Mouse (Mus musculus) forebrain, embryonic 15.5 days (tissue): ENCODE measurements at regions not wholly inside any gene's neighbourhood (a gene's known extent, or its start where the extent isn't known, plus 50 kb on each side); places are given as distances from the start of the nearest gene placed in this dataset.

ENCODE experiments used
- ATAC-seq: fragments of 200-750 bp; cut with Nextera tagmentation; replicated peaks from 2 replicates; pipeline ENCODE4 v1.8.0; 2017; ENCODE audit warnings: mild to moderate bottlenecking, moderate TSS enrichment, moderate library complexity
- H3K27ac ChIP-seq: fragments of 300-500 bp; sonication (generic); replicated peaks from 2 replicates; pipeline ENCODE4 v1.5.1; 2015; ENCODE audit warnings: mild to moderate bottlenecking, inconsistent platforms
- H3K27me3 ChIP-seq: fragments of 300-500 bp; sonication (generic); 2 replicates; pipeline ENCODE4 v1.6.1; 2015; ENCODE audit warnings: inconsistent platforms
- H3K36me3 ChIP-seq: fragments of 300-500 bp; sonication (generic); 2 replicates; pipeline ENCODE4 v1.6.1; 2015; ENCODE audit warnings: mild to moderate bottlenecking, inconsistent platforms
- H3K4me1 ChIP-seq: fragments of 300-500 bp; sonication (generic); 2 replicates; pipeline ENCODE4 v1.6.1; 2015; ENCODE audit warnings: inconsistent platforms
- H3K4me2 ChIP-seq: fragments of 300-500 bp; sonication (generic); replicated peaks from 2 replicates; pipeline ENCODE4 v1.6.1; 2015; ENCODE audit warnings: mild to moderate bottlenecking, inconsistent platforms
- H3K4me3 ChIP-seq: fragments of 300-500 bp; sonication (generic); 2 replicates; pipeline ENCODE4 v1.5.1; 2015; ENCODE audit warnings: mild to moderate bottlenecking, inconsistent platforms
- H3K9ac ChIP-seq: fragments of 300-500 bp; sonication (generic); replicated peaks from 2 replicates; pipeline ENCODE4 v1.6.1; 2015; ENCODE audit warnings: mild to moderate bottlenecking, inconsistent platforms
- H3K9me3 ChIP-seq: fragments of 300-500 bp; sonication (generic); 2 replicates; pipeline ENCODE4 v1.6.1; 2016; ENCODE audit warnings: inconsistent platforms
- WGBS: fragments of 180-500 bp; shearing (Covaris S2); methylation state at CpG from one replicate; pipeline ENCODE4 v1.1.7; 2015; ENCODE audit warnings: mixed read lengths; 5-methylcytosine and 5-hydroxymethylcytosine counted together

DNA sequence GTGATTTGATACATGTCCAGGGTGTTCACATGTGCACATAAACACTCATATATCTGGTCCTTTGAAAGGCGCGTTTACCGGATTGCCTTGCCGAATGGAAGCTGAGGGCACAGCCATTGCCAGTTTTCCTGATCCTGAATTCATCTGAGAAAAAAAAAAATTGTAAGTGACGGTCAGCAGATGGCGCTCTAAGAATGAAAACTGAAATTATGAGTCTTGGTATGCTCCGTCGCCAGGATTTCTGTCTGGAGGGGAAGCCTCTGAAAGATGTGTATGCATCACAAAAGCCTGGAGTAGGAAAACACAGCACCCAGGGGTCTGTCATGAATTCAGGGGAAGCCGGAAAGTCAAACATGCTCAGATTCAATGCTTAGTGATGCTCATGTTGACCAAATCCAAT, 276.9 kb downstream of the Diras2 start:
- ATAC-seq = peak; percentile 43; the same call in 1 of the 2 replicates
- no peak overlapping the region for H3K9ac ChIP-seq
- no peaks in the 10 kb centered on the region for H3K9me3 ChIP-seq
- H3K4me2 ChIP-seq = no peak overlapping the region
- H3K4me3 ChIP-seq = no peak overlapping the region
- H3K27ac ChIP-seq = no peak overlapping the region
- WGBS = 9% methylated on average over 9 of the region's 9 CpGs
- no peaks in the 10 kb centered on the region for H3K36me3 ChIP-seq
- no peaks in the 10 kb centered on the region for H3K27me3 ChIP-seq
- no peaks in the 10 kb centered on the region for H3K4me1 ChIP-seq

DNA sequence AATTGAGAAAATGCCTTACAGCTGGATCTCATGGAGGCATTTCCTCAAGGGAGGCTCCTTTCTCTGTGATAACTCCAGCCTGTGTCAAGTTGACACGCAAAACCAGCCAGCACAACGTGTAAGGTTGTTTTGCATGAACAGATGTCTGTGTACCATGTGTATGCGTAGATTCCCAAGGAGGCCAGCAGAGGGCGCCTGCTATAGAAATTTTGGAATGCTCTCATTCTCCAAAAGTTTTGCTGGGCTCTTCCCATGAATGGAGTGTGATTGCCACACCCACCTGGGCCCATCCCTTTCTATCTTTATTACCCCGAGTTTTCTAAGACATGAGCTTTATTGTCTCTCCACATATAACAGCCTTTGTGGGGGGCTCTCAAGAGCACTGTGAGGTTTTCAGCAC, 275.4 kb downstream of the Diras2 start:
- ATAC-seq = no peak
- Histone ChIP-seq H3K36me3 (no peaks in the 10 kb centered on the region), H3K4me1 (no peaks in the 10 kb centered on the region), H3K9ac (no peak overlapping the region), H3K27ac (no peak overlapping the region), H3K27me3 (no peaks in the 10 kb centered on the region), H3K4me2 (no peak overlapping the region), H3K9me3 (no peaks in the 10 kb centered on the region), H3K4me3 (no peak overlapping the region)
- WGBS = 70% methylated on average over 5 of the region's 5 CpGs

DNA sequence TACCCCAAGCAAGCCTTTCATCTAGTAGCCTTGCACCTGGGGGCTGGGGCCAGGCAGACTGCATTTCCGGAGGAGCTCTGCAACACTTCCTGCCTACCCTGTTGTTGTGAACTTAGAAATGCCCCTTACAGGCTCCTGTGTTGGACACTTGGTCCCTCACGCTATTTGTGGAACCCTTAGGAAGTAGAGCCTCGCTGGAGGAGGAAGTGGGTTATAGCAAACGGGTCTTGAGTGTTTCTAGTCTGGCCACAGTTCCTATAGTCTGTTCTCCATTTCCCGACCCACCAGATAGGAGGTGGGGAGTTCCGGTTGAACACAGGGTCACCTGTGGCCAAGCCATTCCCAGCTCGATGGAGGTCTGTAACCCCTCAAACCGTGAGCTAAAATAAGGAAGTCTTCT, 272.7 kb downstream of the Diras2 start:
- Histone ChIP-seq H3K4me2 (no peak overlapping the region), H3K9me3 (no peaks in the 10 kb centered on the region), H3K27me3 (no peaks in the 10 kb centered on the region), H3K4me1 (no peaks in the 10 kb centered on the region), H3K36me3 (no peaks in the 10 kb centered on the region), H3K27ac (no peak overlapping the region), H3K4me3 (no peak overlapping the region), H3K9ac (no peak overlapping the region)
- 90% methylated on average over 8 of the region's 8 CpGs for WGBS
- no peak for ATAC-seq

DNA sequence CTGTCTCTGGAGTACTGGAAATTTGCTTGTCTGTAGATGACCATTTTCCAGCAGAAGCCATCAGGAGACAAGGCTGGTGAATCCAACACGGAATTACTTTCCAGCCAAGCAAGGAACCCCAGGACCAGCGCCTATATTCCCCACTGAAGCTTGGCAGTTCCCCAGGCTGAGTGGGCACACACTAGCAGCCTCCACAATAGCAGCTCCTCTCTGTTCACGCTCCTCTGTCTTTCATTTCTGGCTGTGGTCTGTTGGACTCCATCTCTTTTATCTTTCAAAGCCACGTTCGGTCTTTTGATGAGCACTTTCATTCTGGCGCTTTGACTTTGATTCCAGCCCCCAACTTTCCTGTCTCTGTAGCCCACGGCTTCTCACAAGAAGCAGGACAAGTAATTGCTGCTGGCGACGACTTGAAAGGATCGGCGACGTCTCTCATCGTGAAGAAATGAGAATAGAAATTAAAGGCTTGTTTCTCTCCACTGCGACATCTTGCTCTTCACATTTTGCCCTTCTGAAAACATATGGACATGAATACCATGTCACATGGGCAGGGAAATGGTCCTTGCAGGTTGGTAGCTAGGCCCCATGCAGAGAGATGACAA, 268.0 kb downstream of the Diras2 start:
- Histone ChIP-seq H3K36me3 (no peaks in the 10 kb centered on the region), H3K4me3 (no peak overlapping the region), H3K27me3 (no peaks in the 10 kb centered on the region), H3K9me3 (no peaks in the 10 kb centered on the region), H3K9ac (no peak overlapping the region), H3K27ac (no peak overlapping the region), H3K4me2 (no peak overlapping the region), H3K4me1 (no peaks in the 10 kb centered on the region)
- WGBS = 70% methylated on average over 14 of the region's 14 CpGs
- no peak for ATAC-seq

DNA sequence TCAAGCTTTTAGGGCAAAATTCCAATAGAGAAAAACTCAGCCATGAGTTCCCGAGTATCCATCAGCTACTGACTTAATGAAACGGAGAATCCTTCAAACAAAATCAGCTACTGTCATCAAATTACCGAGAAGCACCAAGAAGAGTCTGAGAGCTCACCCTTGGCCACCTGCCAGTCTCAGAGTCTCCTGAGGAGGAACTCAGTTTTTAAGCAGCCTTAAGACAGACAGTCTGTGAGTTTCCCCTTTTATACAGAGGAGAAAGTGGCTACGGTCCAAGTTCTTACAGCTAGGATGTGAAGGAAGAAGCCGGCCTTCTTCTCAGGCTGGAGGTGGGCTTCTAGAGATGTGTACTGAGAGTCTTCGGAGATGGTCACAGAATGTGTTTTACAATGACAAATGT, 262.8 kb downstream of the Diras2 start:
- Histone ChIP-seq H3K27ac (no peak overlapping the region), H3K27me3 (no peaks in the 10 kb centered on the region), H3K4me1 (no peaks in the 10 kb centered on the region), H3K4me2 (no peak overlapping the region), H3K36me3 (no peaks in the 10 kb centered on the region), H3K9me3 (no peaks in the 10 kb centered on the region), H3K9ac (no peak overlapping the region), H3K4me3 (no peak overlapping the region)
- ATAC-seq = no peak
- WGBS = 58% methylated on average over 6 of the region's 6 CpGs

GRCm38 (mm10) chr13:52273502-52274246, 257.4 kb downstream of the Diras2 start:
- Histone ChIP-seq H3K27me3 (0 out of 2 replicates have a peak, but pooled peaks cover 4% of the 10 kb centered on the region), H3K4me2 (no peak overlapping the region), H3K36me3 (no peaks in the 10 kb centered on the region), H3K4me1 (peaks cover 6% of the 10 kb centered on the region), H3K9me3 (no peaks in the 10 kb centered on the region), H3K4me3 (no peak overlapping the region), H3K9ac (no peak overlapping the region), H3K27ac (no peak overlapping the region)
- no peak for ATAC-seq
- 89% methylated on average over 19 of the region's 19 CpGs for WGBS

DNA sequence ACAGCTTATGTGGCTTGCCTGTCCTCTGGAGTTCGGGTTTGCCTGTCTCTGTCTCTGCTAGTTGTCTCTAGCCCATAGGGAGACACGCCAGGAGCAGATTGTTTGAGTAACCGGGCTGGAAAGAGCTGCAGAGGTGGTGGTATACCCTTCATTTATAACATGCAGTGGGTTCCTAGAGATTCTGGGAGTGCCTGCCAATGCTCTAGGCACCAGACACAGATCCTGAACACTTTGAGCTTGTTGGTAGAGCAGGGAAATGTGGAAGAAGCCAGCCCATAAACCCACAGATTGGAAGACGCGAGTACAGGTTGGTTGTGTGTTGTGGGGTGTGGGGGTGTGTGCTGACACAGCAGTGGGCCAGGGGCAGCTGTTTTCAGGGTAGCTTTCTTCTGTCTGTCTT, 255.9 kb downstream of the Diras2 start:
- WGBS = 67% methylated on average over 5 of the region's 5 CpGs
- no peak for ATAC-seq

DNA sequence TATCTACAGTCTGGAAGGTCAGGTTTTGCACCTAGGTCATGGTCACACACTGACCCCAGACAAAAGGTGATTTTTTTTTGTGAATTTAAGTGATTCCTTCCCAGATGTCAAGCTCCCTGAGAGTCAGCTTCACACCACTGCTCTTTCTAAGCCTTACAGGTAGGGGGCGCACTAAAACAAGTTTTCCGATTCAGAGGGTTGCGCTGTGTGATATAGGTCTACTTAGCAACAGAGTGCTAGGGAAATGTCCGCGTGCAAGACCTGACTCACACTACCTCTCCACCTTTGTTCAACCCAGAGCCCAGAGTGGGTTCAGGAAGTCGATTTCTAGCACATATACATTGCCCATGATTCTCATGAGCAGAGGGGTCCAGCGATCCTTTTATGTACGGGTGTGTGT, 255.4 kb downstream of the Diras2 start:
- Histone ChIP-seq H3K9ac (no peak overlapping the region), H3K4me2 (peak overlapping the region; percentile 27), H3K4me1 (peaks cover 6% of the 10 kb centered on the region), H3K27me3 (0 out of 2 replicates have a peak, but pooled peaks cover 4% of the 10 kb centered on the region), H3K9me3 (no peaks in the 10 kb centered on the region), H3K4me3 (peak overlapping the region; percentile 14; the same call in 1 of the 2 replicates), H3K36me3 (no peaks in the 10 kb centered on the region), H3K27ac (no peak overlapping the region)
- 6% methylated on average over 8 of the region's 8 CpGs for WGBS
- peak; percentile 78 for ATAC-seq

More for the DNA sequence above, 255.9 kb downstream of the Diras2 start:
- no peak overlapping the region for H3K4me3 ChIP-seq
- no peaks in the 10 kb centered on the region for H3K36me3 ChIP-seq
- peaks cover 6% of the 10 kb centered on the region for H3K4me1 ChIP-seq
- no peak overlapping the region for H3K4me2 ChIP-seq
- no peak overlapping the region for H3K9ac ChIP-seq
- no peaks in the 10 kb centered on the region for H3K9me3 ChIP-seq
- H3K27me3 ChIP-seq = 0 out of 2 replicates have a peak, but pooled peaks cover 4% of the 10 kb centered on the region
- no peak overlapping the region for H3K27ac ChIP-seq

- Histone ChIP-seq H3K27me3 (0 out of 2 replicates have a peak, but pooled peaks cover 4% of the 10 kb centered on the region), H3K36me3 (no peaks in the 10 kb centered on the region), H3K4me2 (no peak overlapping the region), H3K9ac (no peak overlapping the region), H3K4me3 (no peak overlapping the region), H3K27ac (no peak overlapping the region), H3K4me1 (peaks cover 6% of the 10 kb centered on the region), H3K9me3 (no peaks in the 10 kb centered on the region)
- WGBS = 87% methylated on average over 3 of the region's 3 CpGs
- no peak for ATAC-seq
These were observed 253.9 kb downstream of the Diras2 start for GRCm38 (mm10) chr13:52277195-52277594.

DNA sequence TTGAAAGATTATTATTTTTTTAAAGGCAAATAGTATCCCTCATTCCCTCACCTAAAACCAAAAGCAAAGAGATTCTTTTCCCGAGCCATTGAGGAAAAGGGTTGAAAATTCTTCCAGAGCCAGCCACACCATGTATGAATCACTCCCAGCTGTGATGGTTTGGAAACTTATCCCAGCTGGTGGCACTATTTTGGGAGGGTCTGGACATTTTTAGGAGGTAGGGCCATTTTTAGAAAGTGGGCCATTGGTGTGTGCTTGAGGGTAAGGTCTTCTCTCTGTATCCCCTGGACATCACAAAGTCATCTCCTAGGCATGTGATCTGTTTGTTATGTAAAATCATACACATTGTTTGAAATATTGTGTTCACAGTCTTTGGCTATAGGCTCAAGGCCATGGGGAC, 252.2 kb downstream of the Diras2 start:
- Histone ChIP-seq H3K27me3 (0 out of 2 replicates have a peak, but pooled peaks cover 4% of the 10 kb centered on the region), H3K9ac (no peak overlapping the region), H3K9me3 (no peaks in the 10 kb centered on the region), H3K4me2 (no peak overlapping the region), H3K27ac (no peak overlapping the region), H3K4me3 (no peak overlapping the region), H3K36me3 (no peaks in the 10 kb centered on the region), H3K4me1 (peaks cover 6% of the 10 kb centered on the region)
- WGBS = 86% methylated on average over 1 of the region's 1 CpGs
- no peak for ATAC-seq

- no peak overlapping the region for H3K9ac ChIP-seq
These were observed 251.7 kb downstream of the Diras2 start for GRCm38 (mm10) chr13:52279281-52279969.

GRCm38 (mm10) chr13:52279970-52280348, 251.1 kb downstream of the Diras2 start:
- Histone ChIP-seq H3K9ac (no peak overlapping the region), H3K36me3 (no peaks in the 10 kb centered on the region), H3K4me3 (no peak overlapping the region), H3K27ac (no peak overlapping the region), H3K4me2 (no peak overlapping the region), H3K27me3 (0 out of 2 replicates have a peak, but pooled peaks cover 4% of the 10 kb centered on the region), H3K4me1 (peaks cover 6% of the 10 kb centered on the region), H3K9me3 (no peaks in the 10 kb centered on the region)
- no peak for ATAC-seq
- 87% methylated on average over 5 of the region's 5 CpGs for WGBS

More at GRCm38 (mm10) chr13:52279281-52279969, 251.7 kb downstream of the Diras2 start:
- Histone ChIP-seq H3K27me3 (0 out of 2 replicates have a peak, but pooled peaks cover 4% of the 10 kb centered on the region), H3K4me3 (no peak overlapping the region), H3K27ac (no peak overlapping the region), H3K9me3 (no peaks in the 10 kb centered on the region), H3K4me2 (no peak overlapping the region), H3K36me3 (no peaks in the 10 kb centered on the region), H3K4me1 (peaks cover 6% of the 10 kb centered on the region)
- ATAC-seq = no peak
- WGBS = 82% methylated on average over 11 of the region's 11 CpGs
